Mouse (Mus musculus) monocyte, adult 5-6 weeks (primary cell): ENCODE results near the gene Gipc1. TPM values are rescaled to one million over a fixed set of nuclear protein-coding genes. Genes with fewer than 3 reads are reported as not detected.

Experiments used
- ATAC-seq: fragments of 153-309, 156-312 bp; replicated peaks from 2 replicates; pipeline ENCODE4 v1.8.0; 2017; ENCODE audit warnings: mild to moderate bottlenecking; ENCODE audit not compliant: low TSS enrichment, insufficient number of reproducible peaks, severe bottlenecking, poor library complexity, low FRiP score
- total RNA-seq: library from RNA; stranded (forward); fragments of 200-1000, 200-491, 200-594 nt; gene quantifications from 3 replicates; pipeline ENCODE4 v1.2.3, GENCODE M21; 2017

Gipc1 gene
- total RNA-seq, 1 experiment from 2014 or later = 21.9 TPM

DNA sequence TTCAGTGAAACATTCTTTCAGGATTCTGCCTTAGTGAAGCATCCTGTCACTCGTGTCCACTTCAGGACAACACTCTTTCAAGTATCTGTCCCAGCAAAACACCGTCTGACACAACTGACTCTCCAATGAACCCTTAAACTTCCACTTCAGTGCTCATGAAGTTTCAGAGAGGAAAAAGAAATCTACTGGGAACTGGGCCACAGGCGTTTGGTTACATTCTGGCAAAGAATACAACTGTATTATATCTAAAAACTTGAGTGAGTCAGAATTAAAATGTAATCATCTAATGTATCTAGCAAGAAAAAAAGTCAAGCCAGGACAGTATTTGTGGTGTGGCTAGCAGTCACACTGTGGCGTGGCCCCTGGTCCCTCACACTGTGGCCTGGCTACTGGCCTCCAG, 13.6 kb upstream of the Gipc1 start:
- ATAC-seq = no peak

DNA sequence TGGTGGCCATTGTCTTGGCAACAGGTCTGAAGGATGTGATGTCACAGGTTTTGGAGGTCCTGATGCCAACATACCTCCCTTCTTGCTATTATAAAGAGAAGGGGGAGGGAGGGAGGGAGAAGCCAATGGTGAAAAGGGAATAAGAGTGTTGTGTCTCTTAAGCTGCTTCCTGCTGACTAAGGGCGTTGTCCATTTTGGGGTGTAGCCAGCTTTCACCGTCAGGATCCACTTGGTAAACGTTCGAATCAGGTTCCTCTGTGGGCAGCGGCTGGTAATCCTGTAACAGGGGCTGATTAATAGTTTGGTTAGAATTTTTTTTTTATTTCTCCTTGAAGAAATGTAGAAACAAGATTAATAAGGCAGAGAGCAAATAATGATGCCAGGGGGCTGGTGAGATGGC, 12.8 kb upstream of the Gipc1 start:
- no peak for ATAC-seq

DNA sequence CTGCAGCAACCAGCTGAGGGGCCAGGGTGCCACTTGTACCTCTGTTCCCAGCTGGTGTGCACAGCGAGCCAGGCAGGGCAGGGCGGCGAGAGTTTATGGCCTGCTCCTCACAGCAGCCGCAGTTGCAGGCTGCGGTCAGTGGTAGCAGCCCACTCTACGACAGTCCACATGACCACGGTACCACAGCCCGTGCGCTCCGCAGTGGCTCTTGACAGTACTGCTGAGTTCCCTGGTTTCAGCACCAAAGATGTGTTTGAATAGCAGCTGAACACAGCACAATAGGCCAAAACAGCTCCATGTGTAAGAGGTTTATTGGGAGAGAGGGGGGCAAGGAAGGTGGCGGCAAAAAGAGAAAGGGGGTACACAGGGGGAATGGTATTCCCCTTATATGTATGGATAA, 5.0 kb upstream of the Gipc1 start:
- ATAC-seq = no peak

DNA sequence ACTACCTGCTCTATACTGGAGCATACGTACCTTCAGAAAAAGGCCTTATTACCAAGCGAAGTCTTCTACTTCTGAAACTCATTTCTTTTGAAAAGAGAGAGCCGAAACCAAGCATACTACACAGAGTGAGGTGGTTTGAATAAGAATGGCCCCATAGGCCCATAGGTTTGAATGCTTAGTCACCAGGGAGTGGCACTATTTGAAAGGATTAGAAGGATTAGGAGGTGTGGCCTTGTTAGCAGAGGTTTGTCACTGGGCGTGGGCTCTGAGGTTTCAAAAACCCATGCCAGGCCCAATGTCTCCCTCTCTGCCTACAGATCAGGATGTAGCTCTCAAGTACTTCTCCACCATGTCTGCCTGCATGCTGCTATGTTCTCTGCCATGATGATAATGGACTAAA, 4.4 kb upstream of the Gipc1 start:
- ATAC-seq = no peak

DNA sequence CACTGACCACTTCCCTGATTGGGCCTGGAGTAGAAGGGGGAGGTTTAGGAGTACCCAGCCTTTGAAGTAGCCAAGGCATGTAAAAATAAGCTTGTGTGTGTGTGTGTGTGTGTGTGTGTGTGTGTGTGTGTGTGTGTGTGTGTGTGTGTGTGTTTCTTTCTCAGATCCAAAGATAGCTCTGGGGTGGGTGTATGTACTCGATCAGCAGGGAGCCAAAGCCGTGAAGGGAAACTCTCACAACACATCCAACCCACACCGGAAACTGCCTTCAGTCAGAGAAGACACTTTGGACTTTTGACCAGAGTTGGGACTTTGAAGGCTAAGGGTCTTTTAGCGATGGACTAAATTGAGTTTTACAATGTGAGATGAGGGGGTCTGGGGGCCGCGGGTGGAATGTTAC, 2.8 kb upstream of the Gipc1 start:
- ATAC-seq = no peak

DNA sequence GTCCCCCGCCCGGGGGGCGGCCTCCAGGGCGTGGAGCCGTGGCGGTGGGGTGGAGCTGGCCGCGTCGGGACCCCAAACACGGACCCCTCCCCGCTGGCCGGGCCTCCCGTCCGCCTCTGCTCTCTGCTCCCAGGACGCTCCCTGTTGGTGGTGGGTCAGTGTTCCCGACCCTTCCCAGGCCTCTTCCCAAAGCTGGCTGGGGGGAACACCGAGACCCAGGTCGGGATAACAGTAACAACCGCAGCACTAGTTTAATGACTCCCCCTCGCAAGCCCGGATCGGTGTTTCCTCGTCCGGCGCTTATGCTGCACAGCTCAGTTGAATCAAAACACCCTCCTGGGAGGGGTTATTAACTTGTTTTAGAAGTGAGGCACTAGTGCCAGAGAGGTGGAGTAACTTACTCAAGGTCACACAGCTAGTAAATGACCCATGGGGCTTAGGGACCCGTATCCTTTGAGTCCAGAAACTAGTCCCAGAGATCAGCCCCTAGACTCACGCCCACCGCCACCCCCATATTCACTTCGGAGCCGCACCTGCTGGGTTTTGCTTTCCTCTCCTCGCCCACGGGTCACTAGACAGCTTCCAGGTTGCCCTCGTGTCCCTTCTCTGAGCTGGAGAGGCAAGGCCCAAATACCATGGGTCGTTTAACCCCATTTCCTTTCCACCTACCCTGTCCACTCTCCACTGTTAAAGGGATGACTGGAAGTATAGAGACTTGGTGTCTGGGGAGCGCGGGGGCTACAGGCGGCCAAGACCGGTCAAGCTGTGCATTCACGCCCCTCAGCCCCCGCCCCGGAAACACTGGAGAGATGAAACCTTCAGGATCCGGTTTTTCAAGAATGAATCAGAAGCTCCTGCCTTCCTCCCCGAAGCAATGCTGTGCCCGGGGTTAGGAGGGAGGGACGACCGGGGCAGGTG, 526 bp downstream of the Gipc1 start:
- ATAC-seq = no peak

DNA sequence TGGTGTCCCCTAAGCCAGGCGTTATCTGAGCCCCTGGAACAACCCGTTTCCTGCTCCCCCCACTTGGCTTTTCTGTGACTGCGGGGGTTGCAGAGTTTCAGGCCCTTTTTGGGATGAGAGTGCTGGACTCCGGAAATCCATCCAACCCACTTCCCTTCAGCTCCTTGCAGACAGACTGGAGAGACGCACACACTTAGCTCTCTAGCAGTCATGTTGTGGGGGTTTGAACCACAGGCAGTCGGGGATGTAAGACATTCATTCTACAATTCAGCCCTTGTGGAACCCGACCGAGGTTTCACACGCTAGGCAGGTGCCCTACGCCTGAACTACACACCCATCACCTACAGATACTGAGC, 1.2 kb downstream of the Gipc1 start:
- ATAC-seq = no peak

DNA sequence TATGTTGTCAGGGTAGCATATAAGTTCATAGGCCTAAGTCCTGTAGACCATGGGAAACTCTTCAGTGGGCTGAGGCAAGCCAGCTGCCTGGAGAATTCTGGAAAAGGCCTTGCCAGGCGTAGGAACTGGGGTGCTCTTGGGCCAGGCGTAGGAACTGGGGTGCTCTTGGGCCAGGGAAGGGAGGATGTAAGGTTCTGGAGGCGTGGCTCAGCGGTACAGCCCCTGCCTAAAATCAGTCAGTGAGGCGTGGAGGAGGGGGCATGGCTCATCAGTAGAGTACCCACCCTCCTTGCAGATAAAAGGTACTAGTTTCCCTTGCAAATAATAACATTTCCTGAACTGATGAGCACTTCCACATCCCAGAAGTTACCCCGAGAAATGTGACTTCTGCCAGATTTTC, 2.2 kb downstream of the Gipc1 start:
- no peak for ATAC-seq

DNA sequence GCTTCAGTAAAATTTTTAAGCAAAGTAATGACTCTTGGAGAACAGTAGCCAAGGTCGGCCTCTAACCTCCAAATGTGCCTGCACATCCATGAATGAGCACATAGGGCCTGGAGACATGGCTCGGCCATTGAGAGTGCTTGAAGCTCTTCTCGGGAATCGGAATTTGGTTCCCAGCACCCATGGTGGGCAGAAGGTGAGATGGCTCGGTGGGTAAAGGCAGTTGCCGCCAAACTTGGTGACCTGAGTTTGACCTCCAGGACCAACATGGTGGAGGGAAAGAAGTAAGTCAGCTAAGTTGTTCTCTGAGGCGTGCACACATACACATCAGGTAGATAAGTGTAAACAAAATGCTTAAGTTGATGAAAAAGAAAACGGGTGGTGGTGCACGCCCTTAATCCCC, 3.6 kb downstream of the Gipc1 start:
- ATAC-seq = no peak

DNA sequence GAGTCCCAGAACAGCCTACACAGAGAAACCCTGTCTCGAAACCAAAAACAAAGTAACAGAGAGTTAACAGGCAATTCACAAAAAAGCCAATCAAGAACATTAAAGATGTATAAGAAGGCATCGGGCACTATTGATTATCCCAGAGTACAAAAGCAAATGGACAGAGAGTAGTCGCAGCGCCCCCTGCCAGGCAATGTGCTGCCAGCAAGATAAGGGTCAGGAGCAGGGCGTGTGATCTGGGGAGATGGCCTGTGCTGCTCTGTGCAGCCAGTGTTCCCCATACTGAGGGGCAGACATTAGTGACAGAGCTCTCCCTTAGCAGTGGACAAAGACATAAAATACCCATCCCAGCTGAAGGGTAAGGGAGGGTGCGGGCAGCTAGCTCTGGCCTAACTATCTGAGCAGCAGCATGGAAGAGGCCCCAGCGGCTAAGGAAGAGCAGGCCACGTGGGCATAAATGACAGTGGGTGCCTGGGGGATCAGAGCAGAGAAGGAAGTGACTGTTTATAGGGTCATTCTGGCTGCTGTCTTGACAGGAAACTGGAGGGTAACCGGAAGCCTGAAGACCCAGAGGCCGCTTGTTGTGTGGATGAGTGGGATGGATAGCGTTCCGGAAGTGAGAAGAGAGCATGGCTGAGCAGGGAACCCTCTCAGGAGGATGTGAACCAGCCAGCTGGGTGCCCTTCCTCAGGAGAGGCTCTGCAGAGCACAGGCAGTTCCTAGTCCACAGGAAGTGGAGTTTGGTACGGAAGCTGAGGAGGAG, 4.2 kb downstream of the Gipc1 start:
- no peak for ATAC-seq

DNA sequence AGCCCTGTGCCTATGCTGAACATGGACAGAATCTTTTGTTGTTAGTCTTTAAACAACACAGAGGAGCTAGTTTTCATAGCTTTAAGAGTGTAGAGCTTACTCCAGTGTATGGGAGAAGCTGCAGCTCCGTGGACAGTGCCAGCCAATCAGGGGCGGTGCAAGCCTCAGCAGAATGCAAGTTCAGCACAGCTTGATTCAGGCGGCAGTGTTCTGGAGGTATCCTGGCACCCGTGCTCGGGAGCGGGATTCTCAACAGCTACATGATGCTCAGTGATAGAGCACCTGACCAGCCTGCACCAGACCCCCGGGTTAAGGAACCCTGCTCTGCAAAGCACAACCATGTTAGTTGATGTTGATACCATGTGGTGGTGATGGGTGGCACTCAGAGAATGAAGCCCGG, 8.1 kb downstream of the Gipc1 start:
- ATAC-seq = no peak

DNA sequence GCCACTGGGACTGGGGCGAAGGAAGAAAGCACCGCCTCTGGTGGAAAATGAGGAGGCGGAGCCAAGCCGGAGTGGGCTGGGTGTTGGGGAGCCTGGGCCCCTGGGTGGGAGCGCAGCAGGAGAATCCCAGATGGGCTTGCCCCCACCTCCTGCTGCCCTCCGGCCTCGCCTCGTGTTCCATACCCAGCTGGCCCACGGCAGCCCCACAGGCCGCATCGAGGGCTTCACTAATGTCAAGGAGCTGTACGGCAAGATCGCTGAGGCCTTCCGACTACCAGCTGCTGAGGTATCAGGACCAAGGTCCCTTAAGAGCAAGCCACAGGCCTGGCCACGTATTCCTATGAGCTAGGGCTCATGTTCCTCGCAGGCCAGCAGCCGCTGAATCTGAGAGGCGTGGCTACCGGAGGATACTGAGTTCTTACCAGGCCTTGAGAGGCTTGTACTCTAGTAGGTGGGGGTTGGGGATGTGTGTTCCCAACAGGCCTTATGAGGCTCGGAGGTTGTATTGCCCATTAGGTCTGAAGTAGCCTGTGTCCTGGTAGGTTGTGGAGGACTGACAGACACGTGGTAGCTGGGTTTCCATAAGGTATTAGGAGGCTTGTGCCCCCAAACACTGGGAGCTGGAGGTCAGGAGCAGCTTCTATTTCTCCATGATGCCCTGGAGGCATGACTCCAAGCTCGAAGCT, 8.7 kb downstream of the Gipc1 start:
- no peak for ATAC-seq

DNA sequence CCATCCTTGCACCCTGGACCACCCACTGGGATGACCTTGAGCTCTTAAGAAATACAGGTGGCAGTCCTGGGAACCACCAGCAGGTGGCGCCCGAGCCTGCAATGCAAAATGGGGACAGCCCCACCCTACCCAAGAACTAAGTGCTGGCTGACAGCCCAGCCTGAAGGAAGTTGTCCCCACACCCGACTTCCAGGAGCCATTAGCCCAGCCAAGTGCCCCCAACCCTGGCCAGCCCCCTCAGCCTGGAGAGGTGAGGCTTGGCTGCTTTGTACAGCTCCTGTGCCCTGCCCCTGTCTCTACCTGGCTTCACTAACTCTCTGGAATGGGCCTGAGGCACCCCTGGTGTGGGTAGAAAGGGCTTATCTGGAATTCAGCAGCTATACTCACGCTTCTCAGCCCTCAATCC, 9.9 kb downstream of the Gipc1 start:
- peak; percentile 65 for ATAC-seq

DNA sequence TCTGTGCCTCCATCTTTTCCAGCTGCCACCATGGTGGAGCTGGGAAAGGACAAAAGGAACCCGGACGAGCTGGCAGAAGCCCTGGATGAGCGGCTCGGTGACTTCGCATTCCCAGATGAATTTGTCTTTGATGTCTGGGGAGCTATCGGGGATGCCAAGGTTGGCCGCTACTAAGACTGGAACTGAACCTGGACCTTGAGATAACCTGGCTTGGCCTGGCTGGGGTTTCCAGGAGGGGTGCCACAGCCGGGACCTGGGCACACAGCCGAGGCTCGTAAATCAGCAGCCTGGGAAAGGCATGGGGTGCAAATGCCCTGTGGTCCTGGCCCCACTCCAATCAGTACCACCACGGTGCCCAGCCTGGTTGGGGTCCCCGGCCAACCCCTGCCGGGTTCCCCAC, 11.6 kb downstream of the Gipc1 start:
- no peak for ATAC-seq

DNA sequence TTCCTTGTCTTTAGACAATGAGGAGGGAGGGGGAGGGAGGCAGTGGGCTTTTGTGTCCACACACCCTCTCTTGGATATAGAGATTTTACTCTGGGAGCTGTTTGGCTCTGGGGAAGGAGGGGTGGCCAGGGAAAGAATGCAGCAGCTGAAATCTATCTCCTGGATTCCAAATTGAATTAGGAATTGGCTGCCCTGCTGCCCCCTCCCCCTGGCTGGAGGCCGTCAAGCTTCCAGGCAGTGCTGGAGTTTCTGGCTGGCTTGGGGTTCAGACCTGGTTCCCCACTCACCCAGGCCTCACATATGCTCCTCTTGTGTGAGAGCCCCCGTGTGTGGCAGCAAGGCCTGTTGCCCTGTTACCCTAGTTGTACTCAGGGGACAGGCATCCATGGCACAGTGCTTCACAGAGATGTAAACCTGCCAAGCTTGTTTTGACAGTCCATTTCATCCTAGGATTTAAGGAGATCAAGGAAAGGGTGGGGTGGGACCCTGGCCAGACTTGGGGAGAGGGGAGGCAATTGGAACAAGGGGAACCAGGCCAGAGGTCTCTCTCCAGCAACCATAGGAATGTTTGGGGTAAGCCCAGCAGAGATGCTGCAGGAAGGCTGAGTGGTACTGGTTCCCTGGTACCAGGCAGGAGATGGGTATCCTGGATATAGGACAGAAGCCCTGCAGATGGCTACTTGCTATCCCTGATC, 12.6 kb downstream of the Gipc1 start:
- no peak for ATAC-seq

DNA sequence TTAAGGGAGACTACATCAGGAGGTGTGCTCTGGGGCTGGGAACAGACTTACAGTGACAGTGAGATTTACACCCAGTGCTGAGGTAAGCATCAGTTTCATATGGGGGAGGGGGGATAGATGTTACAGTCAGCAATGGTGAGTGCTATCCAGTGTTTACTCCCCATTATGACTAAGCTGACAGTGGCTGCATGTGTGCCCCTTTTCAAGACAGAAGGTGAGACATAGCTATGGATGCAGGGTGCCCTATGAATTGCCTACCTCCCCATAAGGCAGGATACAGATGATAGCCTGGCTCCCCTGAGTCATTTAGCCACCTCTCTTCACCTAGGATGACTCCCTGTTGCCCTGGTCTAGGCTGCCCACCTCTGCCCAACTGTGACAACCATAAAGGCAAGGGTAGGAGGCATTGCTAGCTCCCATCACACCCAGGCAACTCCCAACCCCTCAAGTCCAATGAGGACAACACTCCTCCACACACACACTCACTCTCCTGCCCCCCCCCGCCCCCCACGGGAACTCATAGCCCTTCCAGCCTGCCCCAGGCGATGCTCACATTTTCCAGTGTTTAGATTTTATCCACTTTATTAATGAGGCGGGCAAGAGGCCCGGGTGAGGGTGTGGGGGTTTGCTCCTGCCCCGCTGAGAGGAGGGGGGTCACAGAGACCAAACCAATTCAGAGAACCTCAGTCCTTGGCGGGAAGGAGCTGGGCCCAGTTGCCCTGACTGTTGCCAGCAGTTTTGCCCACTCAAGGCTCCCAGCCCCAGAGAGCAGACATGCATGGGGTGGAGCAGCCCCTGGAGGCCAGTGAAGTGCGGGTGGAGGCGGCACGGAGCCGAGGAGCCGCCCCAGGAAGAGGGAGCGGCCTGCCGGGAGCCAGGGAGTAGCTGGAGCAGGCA, 13.7 kb downstream of the Gipc1 start, which contains the start of gene Ptger1:
TSS of gene Ptger1 (plus strand) at position 710 of the 897 bp plus-strand sequence.
- ATAC-seq = no peak

DNA sequence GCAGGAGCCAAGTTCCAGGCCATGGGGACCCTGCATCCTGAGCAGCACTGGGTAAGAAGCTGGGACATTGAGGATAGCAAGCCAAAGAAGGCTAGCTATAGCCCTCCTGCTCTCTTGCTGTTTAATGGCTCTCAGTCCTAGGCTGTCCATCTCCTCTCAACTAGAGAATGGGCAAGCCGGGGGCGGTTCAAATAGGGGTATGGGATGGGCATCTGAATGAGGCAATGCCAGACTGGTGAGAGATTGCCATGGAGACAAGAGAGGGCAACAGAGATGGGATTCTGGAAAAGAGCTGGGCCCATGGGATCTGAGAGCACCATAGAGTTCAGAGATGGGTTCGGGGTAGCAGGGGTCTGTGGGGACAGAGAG, 14.4 kb downstream of the Gipc1 start:
- no peak for ATAC-seq

DNA sequence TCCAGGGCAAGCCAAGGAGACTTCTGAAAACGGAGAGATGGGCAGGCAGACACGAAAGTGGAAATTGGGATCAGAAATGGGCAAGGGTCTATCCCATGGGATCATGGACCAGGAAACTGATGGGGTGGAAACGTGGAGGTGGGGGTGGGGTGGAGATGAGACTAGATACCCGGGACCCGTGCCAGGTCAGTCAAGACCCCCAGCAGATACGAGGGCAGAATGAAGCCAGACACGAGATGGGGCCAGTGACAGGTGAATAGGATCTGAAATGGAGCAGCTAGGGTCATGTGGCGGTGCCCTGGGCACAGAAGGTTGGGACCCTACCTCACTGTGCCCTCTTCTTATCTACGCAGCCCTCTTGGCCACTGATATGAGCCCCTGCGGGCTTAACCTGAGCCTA, 15.0 kb downstream of the Gipc1 start:
- no peak for ATAC-seq
